Mouse (Mus musculus) left cerebral cortex, postnatal 25 days (tissue): Measurements from ENCODE around the gene Slc16a2. TPM values are rescaled to one million over a fixed set of nuclear protein-coding genes. Genes with fewer than 3 reads are reported as not detected.

Experiments
- DNase-seq, 2 experiments: peaks; one replicate each; pipeline ENCODE4 v3.0.0; 2022; ENCODE audit warnings: low spot score in 2 of 2, mixed read lengths in 1 of 2
- intact Hi-C: fragments of 180-260 bp; cut with DNase I; formaldehyde crosslinking; loops from one replicate; pipeline ENCODE4 v1.15.1; 2025
- total RNA-seq, 2 experiments: library from RNA; stranded (reverse); gene quantifications; 2 replicates each; pipeline ENCODE4 v1.2.3; 2021

Slc16a2 gene
- total RNA-seq, 2 experiments from 2014 or later, result 38.6 to 47.3 TPM

GRCm38 (mm10) chrX:103741215-103742056, 80.3 kb downstream of the Slc16a2 start:
- peak in 1 of 2 experiments; percentile 15 for DNase-seq
- intact Hi-C loops, result no loop called here

DNA sequence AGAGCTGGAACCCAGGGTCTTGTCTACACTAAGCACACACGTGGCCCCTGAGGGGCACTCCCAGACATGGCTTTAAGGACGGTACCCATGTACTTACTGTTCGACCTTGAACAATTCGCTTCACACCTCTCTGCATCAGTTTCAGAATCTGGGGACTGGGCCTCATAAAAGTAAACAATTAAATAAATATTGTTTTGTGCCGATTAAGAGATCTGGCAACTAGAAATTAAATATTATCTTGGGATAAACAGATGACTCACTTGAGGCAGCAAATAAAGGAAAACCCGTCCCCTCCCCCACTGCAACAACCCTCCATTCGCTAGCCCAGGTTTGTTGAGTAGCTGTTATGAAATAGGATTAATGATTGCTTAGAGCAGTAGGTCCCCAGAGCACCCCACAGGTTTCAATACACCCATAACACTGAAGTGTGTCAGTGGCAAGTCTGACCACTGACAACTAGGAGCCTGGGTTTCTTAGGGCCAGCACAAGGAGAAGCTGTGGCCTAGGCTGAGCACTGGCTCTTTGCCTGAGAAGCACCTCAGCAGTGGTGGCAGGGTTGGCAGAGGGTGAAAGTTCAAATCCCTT, 87.7 kb downstream of the Slc16a2 start:
- intact Hi-C loops, result no loop called here
- no peak for DNase-seq

DNA sequence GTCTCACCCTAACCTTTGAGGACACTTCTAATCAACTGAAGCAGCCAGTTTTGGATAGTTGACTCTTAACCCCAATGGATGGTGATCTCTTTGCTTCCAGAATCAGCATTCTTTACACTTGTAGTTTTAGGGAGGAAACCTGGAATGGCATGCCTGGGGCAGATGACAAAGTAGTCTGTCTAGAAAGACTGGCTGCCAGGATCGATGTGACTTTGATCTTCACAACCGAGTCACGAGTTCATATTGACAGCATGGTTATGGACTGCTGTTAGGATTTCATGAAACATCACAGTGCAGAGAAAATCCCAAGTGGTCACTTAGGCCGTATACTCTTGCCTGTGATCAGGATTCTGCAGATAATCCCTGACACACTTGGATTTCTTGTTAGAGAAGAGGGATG, 88.7 kb downstream of the Slc16a2 start:
- intact Hi-C loops, result no loop called here
- DNase-seq, result no peak

- intact Hi-C loops, result no loop called here
These were observed 89.6 kb downstream of the Slc16a2 start for GRCm38 (mm10) chrX:103732033-103732703.

GRCm38 (mm10) chrX:103722437-103722836, 99.3 kb downstream of the Slc16a2 start:
- no peak for DNase-seq
- intact Hi-C loops, result no loop called here

More at GRCm38 (mm10) chrX:103732033-103732703, 89.6 kb downstream of the Slc16a2 start:
- no peak for DNase-seq

- intact Hi-C loops, result no loop called here
- no peak for DNase-seq
These were observed 102.1 kb downstream of the Slc16a2 start for GRCm38 (mm10) chrX:103719618-103720185.

- intact Hi-C loops, result no loop called here
These were observed 108.9 kb downstream of the Slc16a2 start for GRCm38 (mm10) chrX:103712922-103713321.

GRCm38 (mm10) chrX:103709671-103710070, 112.1 kb downstream of the Slc16a2 start:
- no peak for DNase-seq
- intact Hi-C loops, result no loop called here

More at GRCm38 (mm10) chrX:103712922-103713321, 108.9 kb downstream of the Slc16a2 start:
- no peak for DNase-seq

GRCm38 (mm10) chrX:103708592-103708991, 113.2 kb downstream of the Slc16a2 start:
- intact Hi-C loops, result no loop called here
- DNase-seq, result no peak

- intact Hi-C loops, result no loop called here
- no peak for DNase-seq
These were observed 117.2 kb downstream of the Slc16a2 start for GRCm38 (mm10) chrX:103704611-103705010.

GRCm38 (mm10) chrX:103704024-103704423, 117.8 kb downstream of the Slc16a2 start:
- peak in 1 of 2 experiments; percentile 36 for DNase-seq
- intact Hi-C loops, result no loop called here

GRCm38 (mm10) chrX:103697796-103698195, 124.0 kb downstream of the Slc16a2 start:
- intact Hi-C loops, result loop anchor here (2.0 to 10.0 kb wide), 2 partner anchors 41 to 217 kb away; no protein-coding TSS in a partner anchor
- DNase-seq, result no peak

DNA sequence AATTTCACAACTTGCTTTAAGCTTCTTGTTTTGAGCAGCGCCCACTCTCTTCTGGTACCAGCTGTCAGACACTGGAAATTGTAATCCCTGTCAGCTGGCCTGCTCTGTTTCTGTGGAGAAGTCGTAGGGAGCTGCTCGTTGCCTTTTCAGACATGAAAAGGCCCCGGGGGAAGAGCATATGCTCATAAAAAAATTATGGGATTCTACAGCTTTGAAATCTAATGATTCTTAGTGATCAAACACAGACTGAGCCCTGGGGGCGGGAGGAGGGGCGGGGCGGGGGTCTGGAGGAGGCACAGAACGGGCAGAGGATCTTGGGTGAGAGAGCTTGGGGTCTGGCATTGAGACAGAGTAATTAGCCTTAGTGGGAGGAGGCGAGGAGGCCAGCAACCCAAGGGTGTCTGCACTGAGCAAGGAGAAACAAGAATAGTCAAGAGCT, 125.7 kb downstream of the Slc16a2 start:
- intact Hi-C loops, result loop anchor here (1.0 to 10.0 kb wide), 3 partner anchors 43 to 219 kb away; partner anchors contain the start of gene Slc16a2
- DNase-seq, result peak; percentile 55 to 77

GRCm38 (mm10) chrX:103695165-103695996, 126.4 kb downstream of the Slc16a2 start:
- DNase-seq, result peak; percentile 70
- intact Hi-C loops, result loop anchor here (1.0 to 10.0 kb wide), 2 partner anchors 150 to 219 kb away; no protein-coding TSS in a partner anchor

- intact Hi-C loops, result loop anchor here (1.0 to 10.0 kb wide), 2 partner anchors 151 to 220 kb away; no protein-coding TSS in a partner anchor
- DNase-seq, result peak in 1 of 2 experiments; percentile 14
These were observed 127.0 kb downstream of the Slc16a2 start for GRCm38 (mm10) chrX:103694787-103695164.

DNA sequence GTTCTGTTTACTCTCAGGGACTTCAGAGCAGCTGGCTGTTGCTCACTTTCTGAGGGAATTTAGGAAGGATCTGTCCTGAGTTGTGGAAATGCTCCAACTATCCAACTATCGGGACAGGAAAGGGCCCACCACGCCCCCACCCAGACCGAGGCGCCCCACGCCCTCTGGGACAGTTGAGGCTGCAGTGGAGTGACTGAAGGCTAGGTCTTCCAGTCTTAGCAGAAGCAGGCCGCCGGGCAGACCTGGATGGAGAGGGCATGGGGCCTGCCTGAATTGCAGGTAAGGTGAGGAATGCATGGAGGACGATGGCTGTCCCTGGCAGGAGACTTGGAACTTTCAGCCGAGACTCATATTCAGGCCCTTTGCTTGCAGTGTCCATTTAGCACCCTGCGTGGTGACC, 127.4 kb downstream of the Slc16a2 start:
- intact Hi-C loops, result loop anchor here (10.0 kb wide), 1 partner anchor 220 kb away; no protein-coding TSS in a partner anchor
- no peak for DNase-seq

- no peak for DNase-seq
- intact Hi-C loops, result loop anchor here (10.0 kb wide), 1 partner anchor 222 kb away; no protein-coding TSS in a partner anchor
These were observed 128.9 kb downstream of the Slc16a2 start for GRCm38 (mm10) chrX:103692916-103693315.

DNA sequence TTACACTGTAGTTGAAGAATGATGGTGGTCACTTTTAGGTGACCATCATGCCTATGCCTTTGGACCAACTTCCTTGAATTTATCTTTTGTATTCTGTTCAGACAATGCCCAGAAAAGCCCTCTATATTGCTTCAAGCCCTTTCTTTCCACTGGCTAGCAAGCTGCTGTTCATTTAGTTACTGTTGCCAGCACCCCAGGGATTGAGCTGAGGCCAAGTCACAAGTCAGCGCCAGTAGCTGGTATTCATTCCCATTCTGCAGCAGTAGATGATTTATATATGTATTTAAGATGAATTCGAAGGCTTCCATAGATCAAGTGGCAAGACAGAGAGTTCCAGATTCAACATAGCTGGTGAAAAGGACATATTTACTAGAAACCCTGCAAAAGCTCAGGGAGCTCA, 133.2 kb downstream of the Slc16a2 start:
- no peak for DNase-seq
- intact Hi-C loops, result no loop called here

DNA sequence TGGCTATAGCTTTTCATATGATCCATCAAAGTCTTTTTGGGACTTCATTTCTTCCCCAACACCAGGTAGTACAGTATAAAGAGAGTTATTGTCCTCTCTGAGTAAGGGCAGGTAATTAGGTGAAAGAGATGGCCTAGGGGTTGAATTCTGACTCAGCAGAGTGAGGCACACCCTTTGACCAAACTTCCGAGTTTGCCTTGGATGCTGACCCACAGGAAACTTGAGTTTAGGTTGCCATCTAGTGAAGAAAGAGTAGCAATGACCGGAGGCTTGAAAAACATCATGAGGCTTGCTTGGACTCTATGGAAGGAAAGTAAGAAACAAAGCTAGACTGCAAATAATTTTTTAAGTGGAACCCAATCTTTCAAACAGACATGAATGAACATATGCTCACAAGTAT, 147.1 kb downstream of the Slc16a2 start:
- peak in 1 of 2 experiments; percentile 21 for DNase-seq
- intact Hi-C loops, result loop anchor here (2.0 kb wide), 2 partner anchors 50 to 190 kb away; no protein-coding TSS in a partner anchor
